Mouse (Mus musculus) embryonic fibroblast, embryonic 13.5 days (primary cell): ENCODE data around the gene Gm5800.

Experiments used
- CTCF ChIP-seq: IDR thresholded peaks from 2 replicates; pipeline ENCODE4 v1.5.1; 2011; ENCODE audit warnings: mild to moderate bottlenecking, control low read depth, low read length, moderate library complexity, borderline replicate concordance; ENCODE audit not compliant: insufficient read depth
- POLR2A ChIP-seq: IDR thresholded peaks from 2 replicates; pipeline ENCODE4 v1.6.1; 2011; ENCODE audit warnings: low read depth, mild to moderate bottlenecking, control low read depth, low read length, moderate library complexity

- no peak for TF ChIP-seq CTCF
- TF ChIP-seq POLR2A = no peak
Observed at GRCm38 (mm10) chr14:51740347-51741170, 23.6 kb upstream of the Gm5800 start.
